In the genomic region with DNA sequence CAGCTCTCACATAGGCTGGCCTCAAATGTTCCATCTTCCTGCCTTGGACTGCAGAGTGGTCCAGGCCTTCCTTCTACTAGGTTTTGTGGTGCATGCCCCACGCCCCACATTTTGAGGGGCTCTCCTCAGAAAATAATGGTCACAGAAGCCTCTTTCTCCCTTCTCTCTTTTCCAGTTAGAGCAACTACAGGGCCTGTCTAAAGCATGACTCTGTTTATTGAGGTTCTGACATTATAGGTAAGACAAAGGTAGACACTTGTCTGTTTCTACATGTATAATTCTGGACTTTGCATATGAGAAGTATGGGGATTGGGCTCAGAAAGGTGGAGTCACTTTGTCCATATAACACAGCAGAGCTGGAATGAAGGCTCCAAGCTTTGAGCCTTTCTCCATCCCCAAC, we compare ENCODE assay signal across 8 mouse cellular contexts. TPM values are rescaled to one million over a fixed set of nuclear protein-coding genes. Genes with fewer than 3 reads are reported as not detected.
DNase-seq lines count a peak whose midpoint lies in the region; ATAC-seq and TF ChIP-seq lines count a peak whose summit lies in the region.

Gene Gm10643, minus strand, starts transcription at position 101 of the 400 bp plus-strand sequence.

- H3K9me3 ChIP-seq in neural tube, embryonic 11.5 days (ENCODE audit: control insufficient read depth, low read length) = no peaks in the 10 kb centered on the region
- H3K9me3 ChIP-seq in limb, embryonic 14.5 days (ENCODE audit: control insufficient read depth, low read length) = no peaks in the 10 kb centered on the region
- H3K9me3 ChIP-seq in stomach, embryonic 14.5 days (ENCODE audit: control insufficient read depth, low read depth, low read length) = no peaks in the 10 kb centered on the region

- peak; percentile 27 for DNase-seq in cerebellum, adult 9-10 months
- no peak for DNase-seq in cerebellum, postnatal 4 days (ENCODE audit: low spot score in 2 of 2)
- DNase-seq in neural tube, embryonic 11.5 days (ENCODE audit: low spot score) = no peak
- DNase-seq in neural tube, embryonic 10.5 days (ENCODE audit: extremely low spot score, low spot score) = no peak
- DNase-seq in limb, embryonic 14.5 days (ENCODE audit: low spot score) = no peak
- DNase-seq in urinary bladder, postnatal 4 days (ENCODE audit: low spot score in 2 of 2) = no peak
- no peak for DNase-seq in adrenal gland, postnatal 36 days

- ATAC-seq in neural tube, embryonic 11.5 days (ENCODE audit: insufficient read depth, low FRiP score, low TSS enrichment) = no peak
- ATAC-seq in limb, embryonic 14.5 days (ENCODE audit: low FRiP score, low read depth) = no peak
- ATAC-seq in stomach, embryonic 14.5 days (ENCODE audit: insufficient number of reproducible peaks, insufficient read depth, low FRiP score, low read depth) = no peak

- peaks cover 16% of the 10 kb centered on the region; the same call in 1 of the 2 replicates for H3K4me1 ChIP-seq in neural tube, embryonic 11.5 days (ENCODE audit: control insufficient read depth, insufficient read depth, low read length)
- peaks cover 9% of the 10 kb centered on the region; the same call in 1 of the 2 replicates for H3K4me1 ChIP-seq in limb, embryonic 14.5 days (ENCODE audit: control insufficient read depth, insufficient read depth, low read length)
- H3K4me1 ChIP-seq in stomach, embryonic 14.5 days (ENCODE audit: control insufficient read depth, insufficient read depth, low read length) = peaks cover 15% of the 10 kb centered on the region

- H3K4me2 ChIP-seq in neural tube, embryonic 11.5 days (ENCODE audit: low read depth) = peak within 1 kb of the TSS; percentile 53
- peak within 1 kb of the TSS; percentile 76 for H3K4me2 ChIP-seq in limb, embryonic 14.5 days (replicated peaks; ENCODE audit: low read depth, low read length, severe bottlenecking)
- peak within 1 kb of the TSS; percentile 65 for H3K4me2 ChIP-seq in stomach, embryonic 14.5 days (replicated peaks; ENCODE audit: low read depth, low read length)

- H3K27me3 ChIP-seq in neural tube, embryonic 11.5 days (ENCODE audit: control insufficient read depth, insufficient read depth, low read length) = no peaks in the 10 kb centered on the region
- H3K27me3 ChIP-seq in limb, embryonic 14.5 days (ENCODE audit: control insufficient read depth, insufficient read depth, low read length) = no peaks in the 10 kb centered on the region
- H3K27me3 ChIP-seq in stomach, embryonic 14.5 days (ENCODE audit: control insufficient read depth, insufficient read depth, low read length) = no peaks in the 10 kb centered on the region

- TF ChIP-seq POLR2A in limb, embryonic 14.5 days (IDR thresholded peaks at IDR 0.05; ENCODE audit: borderline replicate concordance, extremely low read depth, insufficient read depth, insufficient read length) = no peak

- peak within 1 kb of the TSS; percentile 56 for H3K9ac ChIP-seq in neural tube, embryonic 11.5 days (ENCODE audit: low read length)
- H3K9ac ChIP-seq in limb, embryonic 14.5 days (ENCODE audit: low read depth, low read length, severe bottlenecking) = peak within 1 kb of the TSS; percentile 61
- H3K9ac ChIP-seq in stomach, embryonic 14.5 days (replicated peaks; ENCODE audit: low read depth, low read length) = peak within 1 kb of the TSS; percentile 49

- WGBS in neural tube, embryonic 11.5 days = 92% methylated on average over 1 of the region's 1 CpGs
- WGBS in limb, embryonic 14.5 days = 93% methylated on average over 1 of the region's 1 CpGs
- 100% methylated on average over 1 of the region's 1 CpGs for WGBS in stomach, embryonic 14.5 days

- peak within 1 kb of the TSS; percentile 46 for H3K4me3 ChIP-seq in neural tube, embryonic 11.5 days (ENCODE audit: low read depth, low read length)
- H3K4me3 ChIP-seq in limb, embryonic 14.5 days (replicated peaks; ENCODE audit: low read length) = peak within 1 kb of the TSS; percentile 99
- peak within 1 kb of the TSS; percentile 51 for H3K4me3 ChIP-seq in stomach, embryonic 14.5 days (ENCODE audit: low read depth, low read length)

- peak within 1 kb of the TSS; percentile 30 for H3K27ac ChIP-seq in neural tube, embryonic 11.5 days (ENCODE audit: low read depth, low read length)
- H3K27ac ChIP-seq in limb, embryonic 14.5 days (replicated peaks; ENCODE audit: low read depth, low read length) = peak within 1 kb of the TSS; percentile 59
- peak within 1 kb of the TSS; percentile 73 for H3K27ac ChIP-seq in stomach, embryonic 14.5 days (ENCODE audit: low read length)

- H3K36me3 ChIP-seq in neural tube, embryonic 11.5 days (ENCODE audit: control insufficient read depth, insufficient read depth, low read length) = no peaks in the 10 kb centered on the region
- no peaks in the 10 kb centered on the region for H3K36me3 ChIP-seq in limb, embryonic 14.5 days (ENCODE audit: control insufficient read depth, insufficient read depth, low read length)
- H3K36me3 ChIP-seq in stomach, embryonic 14.5 days (ENCODE audit: control insufficient read depth, insufficient read depth, low read length) = no peaks in the 10 kb centered on the region

RNA-seq across cellular contexts. Expression of gene Gm10643, which starts in this region (rescaled TPM):
- polyA plus RNA-seq in neural tube, embryonic 11.5 days (2014; fragmentation: Nextera tagmentation; extraction: Ambion mirVana) = 1.8 and 2.6 TPM in 2 replicates
- 2.2 and 2.6 TPM in 2 replicates for polyA plus RNA-seq in limb, embryonic 14.5 days (2012; rRNA removed)
- 2.0 and 2.1 TPM in 2 replicates for polyA plus RNA-seq in limb, embryonic 14.5 days (2014; fragmentation: Nextera tagmentation; extraction: Ambion mirVana)
- polyA plus RNA-seq in stomach, embryonic 14.5 days (2014; fragmentation: Nextera tagmentation; extraction: Ambion mirVana) = 1.5 and 2.9 TPM in 2 replicates
- total RNA-seq in adrenal gland, postnatal 36 days (2021) = 1 to 10 TPM; 3.1 to 3.2 TPM

Comparison
In these comparisons a context has a peak if more than half of its experiments do, and no peak if none do; other contexts are left out.
1. H3K4me3 ChIP-seq: peak in every context shown above with its lines; median percentile 99 in limb, embryonic 14.5 days; 51 in stomach, embryonic 14.5 days; 46 in neural tube, embryonic 11.5 days.